Comparison of ENCODE assay signal across 9 mouse cellular contexts in the genomic region with DNA sequence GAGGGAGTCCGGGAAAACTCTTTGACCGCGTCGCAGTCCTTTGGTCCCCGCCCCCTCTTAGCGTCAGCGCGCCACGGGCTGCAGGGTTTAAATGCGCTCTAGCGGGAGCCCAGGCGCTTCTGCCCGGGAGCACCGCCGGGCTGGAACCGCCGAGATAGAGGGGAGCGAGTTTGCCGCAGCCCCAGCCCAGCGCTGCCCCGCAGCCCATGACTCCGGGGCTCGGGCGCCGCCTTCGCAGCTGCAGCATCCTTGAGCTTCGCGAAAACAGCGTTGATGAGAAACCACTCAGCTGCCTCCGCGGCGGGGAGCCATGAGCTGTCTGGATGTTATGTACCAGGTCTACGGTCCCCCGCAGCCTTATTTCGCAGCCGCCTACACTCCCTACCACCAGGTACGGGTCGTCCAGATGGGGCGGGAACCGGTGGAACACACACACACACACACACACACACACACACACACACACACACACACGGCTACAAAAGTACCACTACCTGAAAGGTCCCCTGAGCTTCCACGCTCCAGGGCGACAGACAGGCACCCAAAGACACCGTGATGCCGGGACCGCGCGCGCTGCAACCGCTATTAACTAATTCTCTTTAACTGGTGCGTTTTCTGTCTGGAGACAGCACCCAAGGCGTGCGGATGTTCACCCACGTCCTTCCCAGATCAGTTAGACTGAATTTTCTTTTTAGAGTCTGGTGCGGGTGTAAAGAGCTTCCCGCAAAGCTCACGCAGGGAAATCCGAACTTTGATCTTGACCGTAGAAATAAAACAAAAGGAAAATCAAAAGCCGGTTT. TPM values are rescaled to one million over a fixed set of nuclear protein-coding genes. Genes with fewer than 3 reads are reported as not detected.
A peak's percentile ranks its signal among the peaks of the same experiment; 100 is the strongest.
DNase-seq lines count a peak whose midpoint lies in the region; ATAC-seq lines count a peak whose summit lies in the region.
"Had no signal": no experiment of that assay in that cellular context is flagged by ENCODE, and none has a peak within 500 bp of the region (broad histone marks: within the 10 kb centered on the region; RNA-seq: fewer than 3 reads in every experiment).

A gene (plus strand): TSS at position 90 of the 800 bp plus-strand sequence.

- peak; percentile 82 for ATAC-seq in embryonic facial prominence, embryonic 11.5 days (replicated peaks; ENCODE audit: insufficient number of reproducible peaks, low FRiP score, low TSS enrichment, low read depth)
- peak; percentile 85 for ATAC-seq in midbrain, embryonic 14.5 days (ENCODE audit: low FRiP score, low TSS enrichment)

- intact Hi-C loops in heart, postnatal 14 days (cut with DNase I): no loop called here
- intact Hi-C loops in left cerebral cortex, postnatal 36 days (cut with DNase I): loop anchor here (2.0 kb wide), 1 partner anchor 1120 kb away; no protein-coding TSS in a partner anchor

- peak within 1 kb of the TSS; percentile 88 for H3K4me2 ChIP-seq in embryonic facial prominence, embryonic 11.5 days (ENCODE audit: low read depth, low read length)
- peak within 1 kb of the TSS; percentile 95 for H3K4me2 ChIP-seq in midbrain, embryonic 14.5 days (ENCODE audit: low read length)

- H3K36me3 ChIP-seq in embryonic facial prominence, embryonic 11.5 days (replicated peaks; ENCODE audit: control insufficient read depth, insufficient read depth, low read depth, low read length): no peaks in the 10 kb centered on the region
- H3K36me3 ChIP-seq in midbrain, embryonic 14.5 days (ENCODE audit: control insufficient read depth, insufficient read depth, low read length): no peaks in the 10 kb centered on the region

- no peaks in the 10 kb centered on the region for H3K9me3 ChIP-seq in embryonic facial prominence, embryonic 11.5 days (replicated peaks; ENCODE audit: control insufficient read depth, low read length)
- no peaks in the 10 kb centered on the region for H3K9me3 ChIP-seq in midbrain, embryonic 14.5 days (ENCODE audit: control insufficient read depth, low read length)

- H3K27ac ChIP-seq in embryonic facial prominence, embryonic 11.5 days (replicated peaks; ENCODE audit: low read depth, low read length): no peak within 1 kb of the TSS
- H3K27ac ChIP-seq in midbrain, embryonic 14.5 days (replicated peaks; ENCODE audit: low read depth, low read length): no peak within 1 kb of the TSS
- H3K27ac ChIP-seq: macrophage had no signal

- peaks cover 32% of the 10 kb centered on the region for H3K27me3 ChIP-seq in embryonic facial prominence, embryonic 11.5 days (ENCODE audit: control insufficient read depth, insufficient read depth, low read length)
- peaks cover 78% of the 10 kb centered on the region for H3K27me3 ChIP-seq in midbrain, embryonic 14.5 days (ENCODE audit: control insufficient read depth, insufficient read depth, low read length)

- H3K4me3 ChIP-seq in embryonic facial prominence, embryonic 11.5 days (ENCODE audit: low read depth, low read length): peak within 1 kb of the TSS; percentile 41
- peak within 1 kb of the TSS; percentile 47 for H3K4me3 ChIP-seq in midbrain, embryonic 14.5 days (replicated peaks; ENCODE audit: low read depth, low read length)

- H3K4me1 ChIP-seq in embryonic facial prominence, embryonic 11.5 days (ENCODE audit: control insufficient read depth, insufficient read depth, low read length): no peaks in the 10 kb centered on the region; the same call in 1 of the 2 replicates
- 0 out of 2 replicates have a peak, but pooled peaks cover 9% of the 10 kb centered on the region for H3K4me1 ChIP-seq in midbrain, embryonic 14.5 days (ENCODE audit: control insufficient read depth, insufficient read depth, low read length)

- H3K9ac ChIP-seq in embryonic facial prominence, embryonic 11.5 days (replicated peaks; ENCODE audit: low read length): peak within 1 kb of the TSS; percentile 38; the same call in 1 of the 2 replicates
- H3K9ac ChIP-seq in midbrain, embryonic 14.5 days (replicated peaks; ENCODE audit: low read length): peak within 1 kb of the TSS; percentile 39

- peak; percentile 27 to 37 for DNase-seq in layer of hippocampus, postnatal 10 days (ENCODE audit: low spot score in 2 of 2)
- no peak for DNase-seq in layer of hippocampus, adult 9-10 months (ENCODE audit: low spot score)
- DNase-seq in embryonic facial prominence, embryonic 11.5 days (ENCODE audit: low spot score): peak; percentile 73
- DNase-seq in heart, postnatal 14 days: peak; percentile 8 to 9
- DNase-seq in left cerebral cortex, postnatal 36 days (ENCODE audit: low spot score in 2 of 2): peak; percentile 22 to 40
- DNase-seq in midbrain, embryonic 14.5 days: peak; percentile 83
- peak; percentile 24 for DNase-seq in yolk sac, embryonic 10.5 days (ENCODE audit: low spot score)
- DNase-seq in urinary bladder, postnatal 14 days (ENCODE audit: low spot score): no peak

- under 1% methylated on average over 48 of the region's 60 CpGs for WGBS in embryonic facial prominence, embryonic 11.5 days
- WGBS in midbrain, embryonic 14.5 days: under 1% methylated on average over 60 of the region's 60 CpGs

RNA-seq across cellular contexts. Expression of the gene that starts here (rescaled TPM):
- total RNA-seq in layer of hippocampus, postnatal 10 days (2021): under 1 TPM in 1 of 2 experiments, not detected in 1; 0.33 TPM
- 3.7 and 4.4 TPM in 2 replicates for polyA plus RNA-seq in embryonic facial prominence, embryonic 11.5 days (2014; fragmentation: Nextera tagmentation; extraction: Ambion mirVana)
- total RNA-seq in heart, postnatal 14 days (2021): not detected
- under 1 TPM in 1 of 2 experiments, not detected in 1; 0.25 TPM for total RNA-seq in left cerebral cortex, postnatal 36 days (2021)
- not detected in 2 replicates for polyA plus RNA-seq in midbrain, embryonic 14.5 days (2014; fragmentation: Nextera tagmentation; extraction: Ambion mirVana)
- polyA plus RNA-seq: macrophage had no signal

Comparison
In these comparisons a context has a peak if more than half of its experiments do, and no peak if none do; other contexts are left out.
1. Peak in DNase-seq in layer of hippocampus, postnatal 10 days; RNA of the gene not detected or under 1 TPM.
2. Peak in DNase-seq in heart, postnatal 14 days; RNA of the gene not detected or under 1 TPM.
3. Peak in DNase-seq in left cerebral cortex, postnatal 36 days; RNA of the gene not detected or under 1 TPM.
4. Peak in DNase-seq, ATAC-seq, H3K4me3 ChIP-seq, H3K9ac ChIP-seq and H3K4me2 ChIP-seq in midbrain, embryonic 14.5 days; RNA of the gene not detected or under 1 TPM.
5. DNase-seq: peak in embryonic facial prominence, embryonic 11.5 days (single experiment) and yolk sac, embryonic 10.5 days (single experiment); none in layer of hippocampus, adult 9-10 months (single experiment) and urinary bladder, postnatal 14 days (single experiment).